Mouse (Mus musculus) heart, adult 11 months (tissue): ENCODE data around the gene Agbl3.

Source experiments
- DNase-seq: peaks from one replicate; pipeline ENCODE4 v3.0.0; 2022

The Agbl3 gene

DNA sequence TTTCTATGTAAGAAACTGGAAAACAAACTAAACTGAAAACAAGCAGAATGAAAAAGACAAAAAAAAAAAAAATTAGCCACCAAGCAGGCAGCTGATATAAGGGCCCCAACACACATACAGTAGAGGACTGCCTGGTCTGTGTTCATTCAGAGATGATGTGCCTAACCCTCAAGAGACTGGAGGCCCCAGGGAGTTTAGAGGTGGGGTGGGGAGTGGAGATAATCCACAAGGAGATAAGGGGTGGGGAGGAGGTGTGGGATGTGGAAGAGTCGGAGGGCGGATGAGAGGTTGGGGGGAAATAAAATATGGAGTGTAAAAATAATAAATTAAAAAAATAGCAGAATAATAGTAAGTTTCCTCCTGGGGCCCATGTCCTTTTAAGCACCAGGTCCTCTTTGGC is 25.4 kb downstream of the Agbl3 start:
- DNase-seq = no peak

DNA sequence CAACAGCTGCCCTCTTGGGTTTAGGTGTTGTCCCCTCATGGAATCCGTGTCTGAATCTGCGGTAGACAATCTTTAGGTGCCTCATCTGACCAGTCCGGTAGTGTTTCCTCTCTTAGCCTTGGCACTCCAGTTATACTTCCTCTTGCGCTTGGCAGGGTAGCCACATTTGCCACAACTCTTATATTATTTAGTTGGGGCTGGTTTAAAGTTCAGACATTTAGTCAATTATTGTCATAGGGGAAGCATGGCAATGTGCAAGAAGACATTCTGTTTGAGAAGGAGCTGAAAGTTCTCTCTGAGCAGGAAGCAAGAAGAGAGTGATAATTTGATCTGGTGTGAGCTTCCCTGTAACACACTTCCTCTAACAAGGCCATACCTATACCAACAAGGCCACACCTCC is 30.4 kb downstream of the Agbl3 start:
- no peak for DNase-seq

DNA sequence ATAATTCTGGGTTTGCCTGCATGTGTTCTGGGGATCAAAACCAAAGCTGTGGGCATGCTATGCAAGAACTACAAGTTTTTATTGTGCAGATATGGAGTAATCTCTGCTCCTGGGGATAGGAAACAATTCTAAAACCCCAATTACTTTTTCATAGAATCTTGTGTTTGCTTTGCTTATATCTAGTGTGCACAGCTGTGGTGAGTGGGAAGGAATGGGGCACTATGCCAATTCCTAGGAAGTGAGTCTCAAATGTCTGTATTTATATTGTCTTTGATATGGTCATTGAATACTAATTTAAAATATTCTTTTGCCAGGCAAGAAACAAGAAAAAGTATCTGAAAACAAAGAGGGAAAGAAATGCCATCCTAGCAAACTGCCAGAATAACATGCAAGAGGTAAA is 44.2 kb downstream of the Agbl3 start:
- no peak for DNase-seq

DNA sequence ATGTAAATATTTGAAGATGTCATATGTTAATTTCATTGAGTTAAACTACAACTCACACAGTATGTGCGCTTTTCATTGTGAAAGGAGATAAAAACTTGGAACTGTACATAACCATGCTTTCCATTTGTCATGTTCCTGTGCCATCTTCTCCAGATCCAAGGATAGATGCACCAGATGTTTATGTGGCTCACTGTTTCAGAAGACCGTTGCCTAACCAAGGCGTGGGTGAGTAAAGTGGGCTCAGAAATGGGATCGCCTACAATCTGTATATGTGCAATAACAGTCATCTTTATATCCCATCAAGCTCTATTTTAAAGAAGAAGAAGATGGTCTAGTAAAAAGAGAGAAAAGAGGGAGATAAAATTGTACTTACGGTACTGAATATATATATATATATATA is 52.1 kb downstream of the Agbl3 start:
- no peak for DNase-seq

DNA sequence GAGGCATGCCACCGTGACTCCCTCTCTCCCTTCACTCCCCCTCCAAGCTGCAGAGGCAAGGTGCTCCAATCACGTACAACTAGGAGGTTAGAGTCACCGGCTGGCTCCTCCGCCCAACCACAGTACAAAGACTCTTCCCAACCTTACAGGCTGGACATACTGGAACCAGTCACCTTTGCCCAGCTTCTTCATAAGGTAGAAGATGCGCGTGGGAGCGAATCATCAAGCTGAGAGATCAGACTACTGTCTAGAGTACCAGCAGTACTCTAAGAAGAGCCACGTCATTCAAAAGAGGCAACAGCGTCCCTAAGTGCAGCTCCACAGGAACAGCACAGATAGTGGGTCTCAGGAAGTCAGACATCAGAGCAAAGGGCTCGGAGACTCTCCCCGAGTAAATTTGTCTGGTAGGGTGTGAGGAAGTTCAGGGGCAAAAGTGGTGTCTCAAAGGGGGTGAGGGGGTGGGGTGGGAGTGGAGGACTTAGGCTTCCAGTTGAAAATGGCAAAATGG is 81.4 kb downstream of the Agbl3 start:
- DNase-seq = peak; percentile 90

DNA sequence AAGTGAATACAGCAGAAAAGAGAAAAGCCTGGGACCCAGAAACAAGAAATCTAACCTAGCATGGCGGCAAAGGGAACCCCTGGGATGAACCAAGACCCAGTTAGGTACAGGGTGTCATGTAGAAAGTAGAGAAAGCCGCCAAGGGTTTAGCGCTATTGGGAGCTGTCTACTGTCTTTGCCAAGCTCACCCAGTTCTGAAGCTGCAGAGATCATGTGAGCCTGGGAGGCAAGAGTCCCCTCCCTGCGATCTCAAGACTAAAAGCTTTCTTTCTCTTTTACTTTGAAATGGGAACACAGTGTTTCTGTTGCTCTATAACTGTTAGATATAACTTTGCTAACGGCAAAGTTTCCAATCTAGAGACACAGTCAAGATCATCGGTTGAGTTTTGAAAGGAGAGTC is 82.1 kb downstream of the Agbl3 start:
- DNase-seq = peak; percentile 98

DNA sequence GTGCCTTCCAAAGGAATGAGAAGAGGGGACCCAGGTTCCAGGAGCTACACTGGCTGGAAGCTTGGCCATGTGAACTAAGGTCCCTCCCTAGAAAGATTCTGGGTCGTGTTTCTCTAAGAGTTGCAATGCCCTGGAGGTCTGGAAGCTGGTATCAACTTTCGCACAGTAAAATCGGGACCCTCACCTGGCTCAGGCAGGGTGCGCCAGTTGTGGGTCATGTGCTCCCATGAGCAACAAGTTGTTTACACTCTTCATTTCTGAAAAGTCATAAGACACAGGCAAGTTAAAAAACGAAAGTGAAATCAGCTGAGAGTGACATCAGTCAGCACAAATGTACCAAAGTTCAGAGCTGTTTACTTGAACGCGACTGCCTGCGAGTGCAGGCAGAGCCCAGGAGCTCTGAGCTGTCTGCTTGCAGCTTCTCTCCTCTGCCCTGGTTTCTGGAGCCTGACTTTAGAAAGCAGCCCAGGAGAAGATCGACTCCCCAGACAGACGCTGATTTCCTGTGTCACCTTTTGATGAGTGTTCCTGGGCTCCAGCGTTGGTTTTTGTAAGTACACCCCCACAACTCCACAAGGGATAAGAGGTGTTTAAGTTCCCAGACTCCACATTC is 82.7 kb downstream of the Agbl3 start, which contains the start of gene Tmem140:
Gene Tmem140 (plus strand): TSS at position 356 of the 613 bp plus-strand sequence.
- DNase-seq = peak; percentile 98

DNA sequence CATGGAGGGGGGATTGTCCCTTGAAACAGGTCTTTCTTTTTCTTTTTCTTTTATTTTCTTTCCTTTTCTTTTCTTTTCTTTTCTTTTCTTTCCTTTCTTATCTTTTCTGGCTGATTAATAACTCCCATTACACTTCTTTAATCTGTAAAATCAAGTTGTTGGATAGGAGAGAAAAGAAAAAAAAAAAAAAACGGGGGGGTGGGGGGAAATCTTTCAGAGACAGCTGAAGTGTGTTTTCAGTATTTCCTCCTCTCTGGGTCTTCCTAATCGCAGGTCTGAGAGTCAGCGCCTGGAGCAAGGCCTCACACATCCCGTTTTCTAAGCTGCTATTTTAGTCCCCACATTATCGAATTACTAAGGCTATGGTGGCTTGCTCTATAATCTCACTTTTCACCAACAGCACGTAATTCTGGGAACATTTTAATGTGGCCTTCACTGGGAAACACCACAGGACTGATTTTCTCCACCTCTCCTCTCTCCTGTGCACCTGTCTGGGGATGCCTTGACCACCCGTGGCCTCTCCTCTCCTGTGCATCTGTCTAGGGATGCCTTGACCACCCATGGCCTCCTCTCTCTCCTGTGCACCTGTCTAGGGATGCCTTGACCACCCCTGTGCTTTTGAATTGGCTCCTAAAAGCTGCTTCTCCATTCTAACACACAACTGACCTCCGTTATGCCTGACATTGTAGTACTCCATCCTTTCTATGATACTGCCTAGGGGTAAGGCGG is 83.7 kb downstream of the Agbl3 start:
- peak; percentile 89 for DNase-seq

DNA sequence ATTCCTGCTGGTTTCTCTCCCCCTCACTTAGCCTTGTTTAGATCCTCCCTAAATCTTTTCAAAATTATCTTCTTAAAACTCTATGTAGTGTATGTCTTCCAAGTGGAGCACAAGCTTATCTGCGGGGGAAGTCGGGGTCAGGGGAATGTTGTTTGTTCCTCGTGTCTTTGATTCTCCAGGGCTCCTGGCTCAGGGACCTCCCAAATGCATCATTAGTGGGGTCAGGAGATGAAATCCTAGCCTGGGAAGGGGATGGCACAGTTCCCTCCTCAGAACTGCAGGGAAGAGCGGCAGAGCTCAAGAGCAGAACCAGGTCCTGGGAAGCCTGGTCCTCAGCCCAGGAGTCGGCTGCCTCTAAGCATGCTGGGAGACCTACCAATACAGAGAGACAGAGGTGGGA is 85.0 kb downstream of the Agbl3 start:
- peak; percentile 97 for DNase-seq

DNA sequence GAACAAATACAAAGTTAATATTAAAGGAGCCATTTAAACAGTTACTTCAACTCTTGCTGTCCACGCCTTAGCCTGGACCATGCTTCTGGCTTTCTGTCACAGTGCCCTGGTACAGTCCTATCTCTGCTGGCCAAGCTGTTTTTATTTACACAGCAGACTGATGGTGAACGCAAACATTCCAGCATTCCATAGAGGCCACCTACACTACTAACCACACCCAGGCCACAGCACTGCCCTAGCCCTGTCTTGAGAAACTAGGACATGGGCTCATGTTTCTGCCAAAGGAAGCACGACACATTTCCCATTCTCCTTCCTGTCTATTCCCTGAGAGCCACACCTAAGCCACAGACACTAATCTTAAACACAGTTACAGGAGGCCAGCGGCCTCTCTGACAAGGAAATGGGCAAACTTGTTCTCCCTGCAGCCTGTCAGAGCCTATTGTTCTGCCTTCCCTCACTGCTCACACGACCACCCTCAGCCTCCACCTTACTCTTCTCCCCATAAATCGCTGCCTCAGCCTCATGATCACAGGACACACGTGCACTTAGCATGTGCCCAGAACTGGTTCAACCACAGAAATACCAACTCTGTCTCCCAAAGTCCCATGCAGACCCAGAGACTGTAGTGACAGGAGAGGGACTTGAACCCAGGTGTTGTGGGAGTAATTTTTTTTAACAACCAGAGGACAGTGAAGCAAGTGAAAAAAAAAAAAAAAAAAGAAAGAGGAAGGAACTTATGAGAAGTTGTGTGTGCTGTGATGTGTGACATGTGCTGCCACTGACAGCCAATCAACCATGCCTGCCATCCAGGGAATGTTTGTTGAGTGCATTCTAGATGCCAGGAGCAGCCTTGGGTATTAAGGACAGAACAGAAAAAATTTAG is 85.7 kb downstream of the Agbl3 start:
- DNase-seq = peak; percentile 99

DNA sequence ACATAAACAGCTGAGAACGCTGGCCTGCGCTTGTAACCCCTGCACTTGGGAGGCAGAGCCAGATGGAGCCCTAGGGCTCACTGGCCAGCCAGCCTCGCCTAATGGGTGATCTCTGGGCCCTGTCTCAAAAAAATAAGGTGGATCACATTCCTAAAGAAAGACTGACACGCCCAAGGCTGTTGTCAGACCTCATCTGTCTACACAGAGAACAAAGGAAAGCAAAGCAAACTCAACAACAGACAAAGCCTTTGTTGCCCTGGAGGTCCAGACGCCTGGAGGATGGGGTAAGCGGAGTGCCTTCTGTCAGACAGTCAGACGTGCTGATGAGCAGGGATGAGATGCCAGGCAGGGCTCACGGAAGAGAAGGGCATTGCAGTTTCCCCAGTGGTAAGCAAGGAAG is 86.6 kb downstream of the Agbl3 start:
- DNase-seq = peak; percentile 94

DNA sequence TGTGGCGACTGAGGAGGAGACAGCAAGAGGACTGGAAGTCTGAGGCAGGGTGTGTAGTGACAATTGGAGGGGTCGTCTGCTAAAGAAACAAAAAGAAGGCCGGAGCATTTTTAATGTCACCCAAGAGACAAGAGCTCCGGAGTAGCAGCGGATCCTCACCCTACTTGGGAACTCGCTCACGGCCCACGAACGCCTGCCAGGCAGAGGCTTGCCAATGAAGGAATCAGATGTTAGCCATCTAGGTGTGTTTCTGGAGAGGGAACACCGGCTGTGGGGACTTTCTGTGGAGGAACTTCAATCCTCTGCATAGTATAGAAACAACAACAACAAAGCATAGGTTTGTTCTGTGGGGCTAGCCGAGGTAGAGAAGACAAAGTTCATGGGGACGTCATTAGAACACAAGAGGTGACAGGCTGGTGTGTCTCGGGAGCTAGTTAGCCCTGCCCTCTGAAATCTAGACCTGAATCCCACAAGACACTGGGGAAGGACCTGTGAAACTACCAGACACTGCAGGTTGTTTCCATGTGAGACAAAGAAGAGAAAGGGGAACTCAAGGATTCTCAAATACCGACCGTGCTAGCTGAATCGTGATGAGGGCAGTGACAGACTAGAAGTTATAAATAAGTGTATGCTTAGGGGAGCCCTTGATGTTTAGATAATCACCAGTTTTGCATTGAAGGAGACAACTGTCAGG is 87.2 kb downstream of the Agbl3 start:
- DNase-seq = peak; percentile 88

DNA sequence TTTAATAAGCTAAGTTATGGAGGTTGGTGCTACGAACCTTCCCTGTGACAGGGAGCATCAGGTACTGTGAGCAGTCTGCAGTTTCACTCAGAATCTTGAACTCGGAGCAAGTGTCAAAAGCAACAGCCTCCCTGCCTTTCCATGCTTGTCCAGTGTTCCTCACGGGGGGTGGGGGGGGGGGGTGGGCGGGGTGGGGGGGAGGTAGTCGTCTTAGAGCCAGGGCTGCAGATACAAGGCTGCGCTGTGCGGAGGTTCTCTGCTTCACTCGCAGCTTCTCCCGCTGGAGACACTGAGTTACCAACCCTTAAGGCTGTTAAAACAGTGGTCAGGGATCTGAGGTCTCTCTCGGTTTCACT is 87.7 kb downstream of the Agbl3 start:
- peak; percentile 66 for DNase-seq

DNA sequence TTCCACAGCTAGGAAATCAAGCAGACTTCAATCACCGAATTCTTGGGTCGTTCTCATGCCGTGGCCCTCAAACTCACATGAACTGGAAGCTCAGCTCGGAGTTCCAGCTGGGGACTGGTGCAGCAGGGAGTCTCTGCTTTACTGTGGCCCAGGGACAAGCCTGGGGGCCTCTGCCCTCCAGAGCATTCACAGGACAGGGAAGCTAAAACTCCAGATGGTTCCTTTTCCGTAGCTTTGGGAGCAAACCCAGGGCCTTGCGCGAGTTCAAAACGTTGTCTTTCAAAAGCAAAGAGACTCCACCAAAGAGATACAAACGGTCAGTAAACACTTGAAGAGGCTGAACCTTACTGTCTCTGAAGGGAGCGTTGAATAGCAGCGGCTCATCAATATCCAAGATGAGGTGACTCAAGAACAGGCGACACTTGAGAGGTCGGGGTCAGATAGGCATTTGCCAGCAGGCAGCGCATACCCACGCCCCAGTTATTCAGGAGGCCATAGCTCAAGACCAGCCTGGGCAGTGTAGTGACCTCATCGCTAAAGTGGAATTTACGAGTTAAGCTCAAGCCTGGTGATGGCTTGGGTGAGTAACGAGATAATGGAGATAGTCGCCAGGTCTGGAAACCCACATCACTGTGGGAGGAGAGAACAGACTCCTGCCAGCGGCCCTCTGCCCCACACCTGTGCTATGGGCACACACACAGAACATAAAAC is 88.4 kb downstream of the Agbl3 start:
- DNase-seq = peak; percentile 97

DNA sequence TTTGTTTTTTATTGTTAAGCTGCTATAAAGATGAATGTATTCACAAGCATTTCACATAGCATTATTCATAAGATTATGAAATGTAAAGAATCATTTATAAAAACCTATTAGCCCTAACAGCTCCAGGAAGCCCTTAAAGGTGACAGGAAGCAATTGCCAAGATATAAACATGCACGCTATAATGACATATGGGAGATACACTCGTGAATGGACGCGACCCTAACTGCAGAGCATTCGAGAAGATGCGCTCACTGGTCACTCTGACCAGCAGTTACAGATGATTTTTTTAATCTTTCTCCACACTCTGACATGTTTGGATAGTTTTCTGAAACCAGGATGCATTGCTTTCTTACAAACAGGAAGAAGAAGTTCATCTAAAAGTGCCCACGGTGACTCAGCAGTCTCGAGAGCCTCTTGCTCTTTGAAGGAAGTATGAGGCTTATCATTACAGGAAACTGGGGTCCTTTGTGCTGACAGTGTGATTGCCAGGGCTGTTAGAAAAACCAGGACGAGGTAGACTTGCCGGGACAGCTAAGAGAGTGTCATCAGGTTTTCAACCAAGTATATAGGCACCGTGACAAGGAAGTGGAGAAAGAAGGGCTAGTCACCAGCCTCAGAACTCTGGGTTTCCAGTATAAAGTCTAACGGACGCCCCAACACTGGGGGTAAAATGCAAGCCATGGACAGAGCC is 89.1 kb downstream of the Agbl3 start:
- DNase-seq = peak; percentile 95

DNA sequence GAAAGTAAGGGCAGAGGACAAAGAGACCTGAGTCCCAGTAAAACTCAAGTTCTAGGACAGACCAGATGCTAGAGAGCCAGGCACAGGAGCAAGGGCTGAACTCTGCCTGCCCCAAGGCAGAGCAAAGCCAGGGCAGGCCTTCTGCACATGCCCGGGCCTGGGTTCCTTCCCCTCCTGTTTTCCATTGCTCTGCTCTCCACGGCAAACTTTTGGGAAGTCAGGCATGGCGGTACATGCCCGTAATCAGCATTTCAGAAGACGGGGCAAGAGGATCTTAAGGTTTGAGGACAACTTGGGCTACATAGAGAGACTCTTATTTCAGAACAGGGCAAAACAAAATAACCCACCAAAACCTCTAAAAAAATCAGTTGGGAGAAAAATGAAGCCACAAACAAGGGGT is 89.9 kb downstream of the Agbl3 start:
- DNase-seq = peak; percentile 88

DNA sequence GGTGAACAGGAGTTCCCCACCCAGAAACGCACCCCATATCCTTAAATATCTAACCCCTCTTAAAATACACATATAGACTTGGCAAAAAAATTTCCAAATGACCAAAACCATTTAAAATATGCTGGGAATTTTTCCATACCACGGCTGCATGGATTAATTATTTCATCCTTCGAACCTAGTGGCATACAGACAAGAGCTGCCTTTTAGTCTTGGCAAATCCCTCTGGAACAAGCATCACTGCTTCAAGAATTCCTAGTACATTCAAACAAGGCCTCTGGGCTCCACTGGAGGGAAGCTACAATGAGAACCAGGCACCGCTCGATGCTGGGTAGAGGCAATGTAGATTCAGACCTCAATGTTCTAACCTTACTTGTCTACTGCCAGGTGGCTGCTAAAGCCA is 90.5 kb downstream of the Agbl3 start:
- DNase-seq = no peak

DNA sequence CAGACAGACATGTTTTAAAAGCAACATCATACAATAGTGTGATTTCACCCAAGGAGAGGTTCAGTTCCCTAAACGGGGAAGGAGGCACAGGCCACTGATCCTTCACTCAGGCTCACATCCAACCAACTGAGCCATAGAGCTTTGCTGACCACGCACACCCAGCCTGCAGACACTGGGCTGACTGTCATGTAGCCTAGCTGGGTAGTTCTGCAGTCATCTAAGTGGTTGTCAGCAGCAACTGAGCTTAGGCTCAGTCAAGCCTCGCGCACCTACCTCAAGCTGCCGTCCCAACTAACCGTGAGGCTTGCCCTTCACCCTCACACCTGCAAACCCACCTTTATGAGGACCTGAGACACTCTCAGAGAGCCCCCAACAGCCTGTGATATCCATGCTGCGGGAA is 91.7 kb downstream of the Agbl3 start:
- peak; percentile 94 for DNase-seq

DNA sequence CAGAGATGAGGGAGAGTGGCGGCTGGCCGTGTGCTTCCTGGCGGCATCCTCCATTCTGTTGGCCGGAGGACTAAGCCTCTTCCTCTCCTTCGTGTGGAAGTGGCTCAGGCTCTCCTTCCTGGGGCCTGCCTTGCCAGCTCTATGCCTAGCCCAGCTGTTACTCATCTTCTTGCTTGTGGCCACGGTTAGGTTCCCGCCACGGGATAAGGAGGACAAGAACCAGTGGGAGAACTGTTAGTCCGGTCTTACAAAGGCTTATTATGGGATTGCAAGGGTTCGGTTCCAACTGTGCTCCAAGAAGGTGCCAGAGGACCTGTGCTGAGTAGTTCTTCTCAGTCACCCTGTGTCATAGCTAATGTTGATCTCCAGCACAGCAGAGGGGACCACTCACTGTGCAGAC is 92.6 kb downstream of the Agbl3 start:
- peak; percentile 94 for DNase-seq

DNA sequence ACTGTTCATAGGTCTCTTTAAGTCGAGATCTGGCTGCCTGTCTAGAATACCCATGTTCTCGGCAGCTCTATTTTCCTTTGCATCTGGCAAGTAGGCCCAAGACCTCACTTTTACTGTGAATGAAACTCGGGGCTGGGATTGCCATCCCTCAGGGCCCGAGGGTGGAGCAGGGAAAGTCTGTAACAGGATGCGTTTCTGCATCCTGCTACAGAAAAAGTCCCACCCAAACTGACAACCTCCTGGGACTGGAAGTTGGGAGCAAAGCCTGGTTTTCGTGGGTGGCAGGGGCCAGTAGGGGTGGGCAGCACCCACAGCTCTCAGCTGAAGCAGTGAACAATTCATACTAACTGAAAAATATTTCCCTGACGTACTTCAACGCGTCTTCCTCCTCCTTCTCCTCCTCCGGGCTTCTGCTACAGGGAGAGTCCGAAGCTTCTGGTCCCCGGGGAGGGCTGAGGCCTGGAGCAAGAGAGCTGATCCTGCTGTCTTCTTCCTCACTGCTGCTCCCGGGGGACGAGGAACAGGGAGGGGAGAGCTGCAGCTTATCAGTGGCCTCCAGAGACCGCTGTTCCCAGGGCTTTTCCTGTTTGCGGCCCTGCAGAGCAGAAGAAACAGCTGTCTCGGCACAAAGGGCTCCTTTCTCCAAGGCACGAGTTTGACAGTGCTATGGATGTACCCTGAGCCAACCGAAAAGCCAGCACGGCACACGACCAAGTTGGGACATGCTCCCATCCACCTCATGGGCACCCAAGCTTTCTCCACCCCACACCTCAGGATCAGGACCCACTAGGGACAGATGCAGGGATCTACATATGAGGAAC is 94.1 kb downstream of the Agbl3 start:
- DNase-seq = peak; percentile 100

DNA sequence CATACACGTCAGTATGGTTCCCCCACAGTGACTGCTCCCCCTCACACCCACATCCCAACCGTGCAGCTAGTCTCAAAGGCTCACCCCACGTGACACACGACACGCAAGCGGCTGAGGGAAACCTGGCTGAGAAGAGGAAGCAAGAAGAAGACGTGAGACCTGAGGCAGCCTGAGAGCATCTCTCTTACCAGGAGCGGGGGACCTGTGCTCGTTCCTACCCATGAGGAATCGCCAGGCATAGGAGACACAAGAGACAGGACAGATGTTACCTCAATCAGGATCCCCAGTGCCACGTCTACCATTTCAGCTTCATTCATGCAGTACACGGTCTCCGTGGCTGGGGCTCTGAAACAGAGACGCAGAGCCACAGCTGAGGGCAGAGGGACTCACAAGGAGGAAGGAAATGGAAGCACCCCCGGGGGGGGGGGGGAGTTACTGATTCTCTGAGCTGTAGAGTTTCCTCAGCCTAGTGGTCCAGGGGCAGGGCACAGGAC is 95.1 kb downstream of the Agbl3 start:
- peak; percentile 98 for DNase-seq
